Mouse (Mus musculus): Measurements from ENCODE around the gene Spp2. TPM values are rescaled to one million over a fixed set of nuclear protein-coding genes. Genes with fewer than 3 reads are reported as not detected.
A peak's percentile ranks its signal among the peaks of the same experiment; 100 is the strongest.
"Not testable (repeated sequence)": the region's sequence is repeated elsewhere in the genome, so short reads cannot be mapped to it uniquely, and the experiment has no call there.

The Spp2 gene
- polyA plus RNA-seq, 1 experiment from 2014 or later: not detected

DNA sequence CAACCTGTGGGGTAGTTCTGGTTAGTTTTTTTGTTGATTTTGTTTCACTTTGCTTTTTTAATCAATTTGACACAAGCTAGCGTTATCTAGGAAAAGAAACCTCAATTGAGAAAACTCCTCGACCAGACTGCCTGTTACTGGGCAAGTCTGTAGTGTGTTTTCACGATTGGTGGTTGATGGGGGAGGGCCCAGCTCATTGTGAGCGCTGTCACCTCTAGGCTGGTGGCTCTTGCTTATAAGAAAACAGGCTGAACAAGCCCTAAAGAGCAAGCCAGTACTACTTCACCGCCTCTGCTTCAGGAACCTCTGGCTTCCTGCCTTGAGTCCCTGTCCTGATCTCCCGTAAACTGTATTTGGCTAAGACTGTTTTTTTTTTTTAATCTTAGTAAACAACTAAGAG, 40.7 kb downstream of the Spp2 start:
- Histone ChIP-seq H3K36me3 (ENCODE audit: control insufficient read depth, insufficient read depth, low read length) (no peaks in the 10 kb centered on the region), H3K4me3 (ENCODE audit: low read depth, low read length) (no peak overlapping the region), H3K27me3 (ENCODE audit: control insufficient read depth, insufficient read depth, low read length) (no peaks in the 10 kb centered on the region), H3K9ac (ENCODE audit: low read length) (peak overlapping the region; percentile 33; the same call in 1 of the 2 replicates), H3K4me1 (ENCODE audit: control insufficient read depth, insufficient read depth, low read length) (peaks cover 13% of the 10 kb centered on the region), H3K4me2 (peak overlapping the region; percentile 24), H3K27ac (ENCODE audit: low read depth, low read length) (no peak overlapping the region; the same call in 1 of the 2 replicates), H3K9me3 (ENCODE audit: control insufficient read depth, low read length) (no peaks in the 10 kb centered on the region)
- ATAC-seq (ENCODE audit: low FRiP score) (peak; percentile 75), DNase-seq (ENCODE audit: low spot score, missing footprints) (no peak)
- 6% methylated on average over 6 of the region's 6 CpGs for WGBS

GRCm38 (mm10) chr1:88448094-88448493, 41.3 kb downstream of the Spp2 start:
- WGBS: 73% methylated on average over 3 of the region's 3 CpGs
- H3K27ac ChIP-seq (ENCODE audit: low read depth, low read length); DNase-seq (ENCODE audit: low spot score, missing footprints); H3K36me3 ChIP-seq (ENCODE audit: control insufficient read depth, insufficient read depth, low read length); H3K4me3 ChIP-seq (ENCODE audit: low read depth, low read length); H3K9ac ChIP-seq (ENCODE audit: low read length); ATAC-seq (ENCODE audit: low FRiP score); H3K27me3 ChIP-seq (ENCODE audit: control insufficient read depth, insufficient read depth, low read length); H3K9me3 ChIP-seq (ENCODE audit: control insufficient read depth, low read length); H3K4me2 ChIP-seq: not testable (repeated sequence)
- peaks cover 13% of the 10 kb centered on the region for H3K4me1 ChIP-seq (ENCODE audit: control insufficient read depth, insufficient read depth, low read length)

DNA sequence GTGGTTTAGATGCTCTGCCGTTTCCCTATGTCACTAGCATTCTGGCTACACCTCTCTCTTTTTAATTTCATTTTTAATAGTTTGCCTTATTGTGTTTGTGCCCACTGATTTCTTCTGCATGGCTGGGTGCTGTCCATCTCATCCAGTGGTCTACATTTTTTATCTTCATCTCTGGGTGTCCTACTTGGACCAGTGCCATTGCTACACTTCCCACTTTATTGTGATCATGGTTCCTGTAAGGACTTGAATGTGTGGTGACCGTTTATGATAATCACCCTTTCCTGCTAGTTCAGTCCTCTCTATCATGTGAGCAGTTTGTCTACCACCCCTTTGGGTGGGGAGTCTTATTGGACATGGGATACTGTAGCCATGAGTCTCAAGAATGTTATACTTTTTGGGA, 43.0 kb downstream of the Spp2 start:
- DNase-seq (ENCODE audit: low spot score, missing footprints) (no peak), ATAC-seq (ENCODE audit: low FRiP score) (no peak)
- no peak overlapping the region for H3K4me3 ChIP-seq (ENCODE audit: low read depth, low read length)
- no peaks in the 10 kb centered on the region for H3K9me3 ChIP-seq (ENCODE audit: control insufficient read depth, low read length)
- no peak overlapping the region for H3K4me2 ChIP-seq
- no peaks in the 10 kb centered on the region for H3K27me3 ChIP-seq (ENCODE audit: control insufficient read depth, insufficient read depth, low read length)
- no peak overlapping the region for H3K27ac ChIP-seq (ENCODE audit: low read depth, low read length)
- peaks cover 13% of the 10 kb centered on the region for H3K4me1 ChIP-seq (ENCODE audit: control insufficient read depth, insufficient read depth, low read length)
- no peak overlapping the region for H3K9ac ChIP-seq (ENCODE audit: low read length)
- 94% methylated on average over 2 of the region's 2 CpGs for WGBS
- H3K36me3 ChIP-seq (ENCODE audit: control insufficient read depth, insufficient read depth, low read length): no peaks in the 10 kb centered on the region

DNA sequence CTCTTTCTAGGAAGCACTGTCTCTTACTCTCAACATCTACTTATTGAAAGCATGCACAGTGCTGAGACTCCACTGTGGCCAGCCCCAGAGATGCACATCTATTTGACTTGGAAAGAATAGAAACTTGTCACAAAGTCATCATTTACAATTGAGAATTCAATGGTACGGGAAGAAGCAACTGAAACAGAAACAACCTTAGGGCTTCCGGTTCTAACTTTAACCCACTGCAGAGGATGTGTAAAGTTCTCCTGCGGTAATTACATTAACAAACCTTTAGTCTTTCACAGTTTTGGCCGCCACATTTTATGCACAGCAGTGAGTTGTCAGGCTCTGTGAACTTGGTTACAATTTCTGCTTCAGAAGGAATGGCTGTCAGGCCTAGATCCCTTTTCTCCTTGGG, 43.9 kb downstream of the Spp2 start:
- ATAC-seq (ENCODE audit: low FRiP score): no peak

DNA sequence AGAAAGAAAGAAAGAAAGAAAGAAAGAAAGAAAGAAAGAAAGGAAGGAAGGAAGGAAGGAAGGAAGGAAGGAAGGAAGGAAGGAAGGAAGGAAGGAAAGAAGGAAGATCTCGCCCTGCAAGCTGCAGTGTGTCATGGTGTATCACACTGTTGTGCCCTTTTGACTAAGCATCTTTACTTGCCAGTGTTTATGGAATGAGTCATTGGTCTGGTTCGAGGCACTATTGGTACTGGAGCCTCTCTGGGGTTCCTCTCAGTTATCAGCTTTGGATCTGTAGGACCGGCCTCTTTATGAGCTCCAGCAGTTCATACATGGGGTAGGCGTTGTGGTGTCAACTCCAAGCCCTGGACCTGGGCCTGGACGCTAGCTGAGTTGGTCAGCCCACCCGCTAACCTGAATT, 45.4 kb downstream of the Spp2 start:
- H3K36me3 ChIP-seq (ENCODE audit: control insufficient read depth, insufficient read depth, low read length): no peaks in the 10 kb centered on the region
- ATAC-seq (ENCODE audit: low FRiP score): no peak
- H3K9me3 ChIP-seq (ENCODE audit: control insufficient read depth, low read length): no peaks in the 10 kb centered on the region
- H3K4me3 ChIP-seq (ENCODE audit: low read depth, low read length): no peak overlapping the region
- H3K4me2 ChIP-seq: no peak overlapping the region
- no peak overlapping the region for H3K9ac ChIP-seq (ENCODE audit: low read length)
- DNase-seq (ENCODE audit: low spot score, missing footprints): no peak
- peaks cover 4% of the 10 kb centered on the region for H3K4me1 ChIP-seq (ENCODE audit: control insufficient read depth, insufficient read depth, low read length)
- 88% methylated on average over 6 of the region's 6 CpGs for WGBS
- H3K27me3 ChIP-seq (ENCODE audit: control insufficient read depth, insufficient read depth, low read length): no peaks in the 10 kb centered on the region
- H3K27ac ChIP-seq (ENCODE audit: low read depth, low read length): no peak overlapping the region

More for the DNA sequence above, 43.9 kb downstream of the Spp2 start:
- Histone ChIP-seq H3K36me3 (ENCODE audit: control insufficient read depth, insufficient read depth, low read length) (no peaks in the 10 kb centered on the region), H3K27me3 (ENCODE audit: control insufficient read depth, insufficient read depth, low read length) (no peaks in the 10 kb centered on the region), H3K4me1 (ENCODE audit: control insufficient read depth, insufficient read depth, low read length) (peaks cover 13% of the 10 kb centered on the region), H3K9ac (ENCODE audit: low read length) (no peak overlapping the region), H3K4me2 (no peak overlapping the region), H3K9me3 (ENCODE audit: control insufficient read depth, low read length) (no peaks in the 10 kb centered on the region), H3K27ac (ENCODE audit: low read depth, low read length) (no peak overlapping the region), H3K4me3 (ENCODE audit: low read depth, low read length) (no peak overlapping the region)
- DNase-seq (ENCODE audit: low spot score, missing footprints): no peak
- 87% methylated on average over 4 of the region's 4 CpGs for WGBS

- Histone ChIP-seq H3K9ac (ENCODE audit: low read length) (no peak overlapping the region), H3K4me2 (no peak overlapping the region), H3K27ac (ENCODE audit: low read depth, low read length) (no peak overlapping the region), H3K27me3 (ENCODE audit: control insufficient read depth, insufficient read depth, low read length) (no peaks in the 10 kb centered on the region), H3K9me3 (ENCODE audit: control insufficient read depth, low read length) (no peaks in the 10 kb centered on the region), H3K4me3 (ENCODE audit: low read depth, low read length) (no peak overlapping the region), H3K36me3 (ENCODE audit: control insufficient read depth, insufficient read depth, low read length) (no peaks in the 10 kb centered on the region), H3K4me1 (ENCODE audit: control insufficient read depth, insufficient read depth, low read length) (no peaks in the 10 kb centered on the region)
- WGBS: 68% methylated on average over 3 of the region's 3 CpGs
- no peak for ATAC-seq (ENCODE audit: low FRiP score)
- no peak for DNase-seq (ENCODE audit: low spot score, missing footprints)
Observed at GRCm38 (mm10) chr1:88454703-88455102, 47.9 kb downstream of the Spp2 start.

DNA sequence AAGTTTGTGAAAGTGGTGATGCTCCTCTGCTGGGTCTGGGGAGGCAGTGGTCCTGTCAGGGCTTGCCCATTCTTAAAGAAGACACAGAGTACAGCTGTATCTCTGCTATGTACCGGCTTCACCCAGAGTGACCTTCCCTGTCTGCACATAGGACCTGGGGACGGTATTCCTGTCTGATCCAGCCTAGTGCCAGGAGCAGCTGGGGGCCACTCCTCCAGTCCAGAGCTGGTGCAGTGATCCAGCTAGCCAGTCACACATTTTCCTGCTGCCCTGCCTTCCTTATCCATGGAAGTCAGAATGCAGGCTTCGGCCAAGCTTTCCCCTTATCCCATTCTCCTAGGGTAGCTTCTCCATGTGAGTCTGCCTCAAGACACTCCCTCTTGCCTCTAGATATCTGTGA, 49.0 kb downstream of the Spp2 start:
- no peaks in the 10 kb centered on the region for H3K36me3 ChIP-seq (ENCODE audit: control insufficient read depth, insufficient read depth, low read length)
- H3K4me1 ChIP-seq (ENCODE audit: control insufficient read depth, insufficient read depth, low read length): no peaks in the 10 kb centered on the region
- no peaks in the 10 kb centered on the region for H3K9me3 ChIP-seq (ENCODE audit: control insufficient read depth, low read length)
- H3K9ac ChIP-seq (ENCODE audit: low read length): no peak overlapping the region
- no peak overlapping the region for H3K4me2 ChIP-seq
- WGBS: 83% methylated on average over 3 of the region's 3 CpGs
- ATAC-seq (ENCODE audit: low FRiP score) (no peak), DNase-seq (ENCODE audit: low spot score, missing footprints) (no peak)
- H3K27ac ChIP-seq (ENCODE audit: low read depth, low read length): no peak overlapping the region
- no peaks in the 10 kb centered on the region for H3K27me3 ChIP-seq (ENCODE audit: control insufficient read depth, insufficient read depth, low read length)
- no peak overlapping the region for H3K4me3 ChIP-seq (ENCODE audit: low read depth, low read length)

GRCm38 (mm10) chr1:88456451-88457072, 49.8 kb downstream of the Spp2 start:
- ATAC-seq (ENCODE audit: low FRiP score) (peak; percentile 86), DNase-seq (ENCODE audit: low spot score, missing footprints) (peak; percentile 95)
- Histone ChIP-seq H3K27me3 (ENCODE audit: control insufficient read depth, insufficient read depth, low read length) (no peaks in the 10 kb centered on the region), H3K27ac (ENCODE audit: low read depth, low read length) (no peak overlapping the region), H3K4me2 (no peak overlapping the region), H3K36me3 (ENCODE audit: control insufficient read depth, insufficient read depth, low read length) (no peaks in the 10 kb centered on the region), H3K9ac (ENCODE audit: low read length) (no peak overlapping the region), H3K9me3 (ENCODE audit: control insufficient read depth, low read length) (no peaks in the 10 kb centered on the region), H3K4me1 (ENCODE audit: control insufficient read depth, insufficient read depth, low read length) (no peaks in the 10 kb centered on the region), H3K4me3 (ENCODE audit: low read depth, low read length) (no peak overlapping the region)
- WGBS: 54% methylated on average over 14 of the region's 14 CpGs

DNA sequence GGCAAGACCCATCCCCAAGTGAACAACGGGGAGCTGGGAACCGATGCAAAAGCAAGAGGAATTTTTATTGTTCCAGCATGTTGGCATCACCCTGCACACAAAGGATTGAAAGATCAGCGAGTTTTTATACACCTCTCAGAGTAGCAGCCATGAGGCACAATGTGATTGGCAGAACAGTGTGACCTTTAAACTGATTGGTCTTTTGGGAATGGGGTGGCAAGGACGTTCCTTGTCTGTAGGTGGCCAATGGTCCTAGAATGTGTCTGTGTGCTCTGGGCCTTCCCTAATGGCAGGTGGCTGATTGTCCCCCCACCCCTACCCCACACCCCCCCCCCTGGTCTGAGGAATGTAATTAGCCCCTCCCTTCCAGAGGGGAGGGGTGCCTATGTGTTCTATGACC, 52.4 kb downstream of the Spp2 start:
- H3K9ac ChIP-seq (ENCODE audit: low read length): no peak overlapping the region
- H3K27ac ChIP-seq (ENCODE audit: low read depth, low read length): no peak overlapping the region
- no peaks in the 10 kb centered on the region for H3K36me3 ChIP-seq (ENCODE audit: control insufficient read depth, insufficient read depth, low read length)
- H3K9me3 ChIP-seq (ENCODE audit: control insufficient read depth, low read length): no peaks in the 10 kb centered on the region
- H3K4me2 ChIP-seq: no peak overlapping the region
- DNase-seq (ENCODE audit: low spot score, missing footprints) (no peak), ATAC-seq (ENCODE audit: low FRiP score) (no peak)
- 89% methylated on average over 4 of the region's 4 CpGs for WGBS
- no peaks in the 10 kb centered on the region for H3K27me3 ChIP-seq (ENCODE audit: control insufficient read depth, insufficient read depth, low read length)
- H3K4me3 ChIP-seq (ENCODE audit: low read depth, low read length): no peak overlapping the region
- no peaks in the 10 kb centered on the region for H3K4me1 ChIP-seq (ENCODE audit: control insufficient read depth, insufficient read depth, low read length)

All from midbrain, embryonic 11.5 days (tissue).